Mouse (Mus musculus) thymus, postnatal 4 days (tissue): ENCODE data around the gene Klhl7.
"Not testable (repeated sequence)": the region's sequence is repeated elsewhere in the genome, so short reads cannot be mapped to it uniquely, and the experiment has no call there.

Experiments used
- DNase-seq: peaks from one replicate; pipeline ENCODE4 v3.0.0; 2021

Klhl7 gene

DNA sequence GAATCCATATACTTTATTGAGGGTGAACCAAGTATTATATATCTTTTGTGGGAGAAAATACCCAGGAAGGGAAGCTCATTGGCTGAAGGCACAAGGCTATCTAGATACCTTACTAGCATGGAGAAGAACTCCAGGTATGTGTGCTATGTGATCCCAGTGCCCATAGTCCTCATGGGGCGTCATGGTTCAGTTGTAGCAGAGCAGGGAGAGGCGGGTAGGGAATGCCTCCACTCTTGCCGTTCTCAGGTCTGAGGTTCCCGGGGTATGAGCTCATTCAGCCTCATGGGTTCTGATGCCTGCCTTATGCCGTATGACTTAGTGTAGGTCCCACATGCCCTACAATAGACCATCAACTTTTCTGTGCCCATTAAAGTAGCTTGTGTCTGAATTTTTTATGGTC lies 4.5 kb upstream of the Klhl7 start:
- no peak for DNase-seq

- peak; percentile 73 for DNase-seq
Observed at GRCm38 (mm10) chr5:24100810-24101311, 456 bp downstream of the Klhl7 start.

- no peak for DNase-seq
Observed at GRCm38 (mm10) chr5:24101446-24102140, 1.2 kb downstream of the Klhl7 start.

DNA sequence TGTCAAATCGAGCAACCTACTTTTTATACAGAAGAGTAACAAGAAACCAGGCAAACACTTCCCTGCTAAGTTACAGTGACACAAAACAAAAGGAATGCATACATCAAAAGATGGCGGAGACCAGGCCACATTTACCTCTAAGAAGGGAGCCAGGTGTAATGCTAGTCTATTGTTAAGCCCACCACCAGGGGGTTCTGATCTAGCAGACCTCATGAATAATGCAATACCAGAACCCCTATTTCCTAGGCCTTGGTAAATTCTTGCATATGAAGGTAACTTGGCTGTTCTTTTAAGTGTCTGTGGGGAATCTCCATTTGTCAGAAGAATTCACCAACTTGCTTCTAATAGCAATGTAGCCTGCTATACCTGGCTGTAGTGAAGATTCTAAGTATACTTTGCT lies 2.8 kb downstream of the Klhl7 start:
- not testable (repeated sequence) for DNase-seq

- DNase-seq, result no peak
Observed at GRCm38 (mm10) chr5:24103841-24104240, 3.4 kb downstream of the Klhl7 start.

DNA sequence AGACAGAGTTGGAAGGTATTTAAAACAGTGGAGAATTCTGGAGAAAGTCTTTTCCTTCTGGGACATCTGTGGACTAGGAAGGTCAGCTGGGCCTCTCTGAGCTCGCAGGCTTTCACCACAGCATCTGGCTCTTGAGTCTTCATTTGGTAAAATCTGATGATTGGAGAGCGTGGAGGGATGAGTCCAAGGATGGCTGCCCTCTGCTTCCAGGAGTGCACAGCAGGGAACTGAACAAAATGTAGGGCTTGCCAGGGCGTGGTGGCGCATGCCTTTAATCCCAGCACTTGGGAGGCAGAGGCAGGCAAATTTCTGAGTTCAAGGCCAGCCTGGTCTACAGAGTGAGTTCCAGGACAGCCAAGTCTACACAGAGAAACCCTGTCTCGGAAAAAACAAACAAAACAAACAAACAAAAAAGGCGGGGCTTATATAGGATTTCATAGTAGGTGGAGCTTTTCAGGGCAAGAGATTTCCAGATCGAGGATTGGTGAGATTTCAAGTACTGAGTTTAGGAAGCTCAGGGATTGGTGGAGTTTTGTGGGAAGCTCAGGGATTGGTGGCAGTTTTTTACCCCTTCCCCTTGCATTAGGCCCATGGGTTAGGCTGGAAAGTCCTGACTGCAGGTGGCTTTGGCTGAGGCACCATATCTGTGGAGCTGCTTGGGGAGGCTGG lies 6.8 kb downstream of the Klhl7 start:
- DNase-seq, result no peak

GRCm38 (mm10) chr5:24107740-24108098 lies 7.3 kb downstream of the Klhl7 start:
- DNase-seq, result no peak

DNA sequence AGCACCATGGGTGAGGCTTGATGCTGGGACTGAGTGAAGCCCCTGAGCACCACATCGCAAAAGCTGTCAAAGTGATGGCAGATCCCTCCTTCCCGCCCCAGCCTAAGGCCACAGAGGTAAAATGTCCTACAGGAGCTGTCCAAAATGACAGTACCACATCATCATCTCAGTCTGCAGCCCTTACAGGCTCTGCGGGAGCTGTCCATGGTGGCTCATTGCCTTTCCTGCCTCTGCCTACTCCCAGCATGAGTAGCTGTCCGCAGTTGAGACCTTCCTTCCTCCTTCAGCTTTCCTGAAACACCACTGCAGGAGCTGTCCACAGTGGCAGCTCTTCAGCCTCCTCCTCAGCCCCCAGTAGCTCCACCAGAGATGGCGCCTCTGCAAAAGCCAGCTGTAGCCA lies 9.7 kb downstream of the Klhl7 start:
- peak; percentile 45 for DNase-seq

DNA sequence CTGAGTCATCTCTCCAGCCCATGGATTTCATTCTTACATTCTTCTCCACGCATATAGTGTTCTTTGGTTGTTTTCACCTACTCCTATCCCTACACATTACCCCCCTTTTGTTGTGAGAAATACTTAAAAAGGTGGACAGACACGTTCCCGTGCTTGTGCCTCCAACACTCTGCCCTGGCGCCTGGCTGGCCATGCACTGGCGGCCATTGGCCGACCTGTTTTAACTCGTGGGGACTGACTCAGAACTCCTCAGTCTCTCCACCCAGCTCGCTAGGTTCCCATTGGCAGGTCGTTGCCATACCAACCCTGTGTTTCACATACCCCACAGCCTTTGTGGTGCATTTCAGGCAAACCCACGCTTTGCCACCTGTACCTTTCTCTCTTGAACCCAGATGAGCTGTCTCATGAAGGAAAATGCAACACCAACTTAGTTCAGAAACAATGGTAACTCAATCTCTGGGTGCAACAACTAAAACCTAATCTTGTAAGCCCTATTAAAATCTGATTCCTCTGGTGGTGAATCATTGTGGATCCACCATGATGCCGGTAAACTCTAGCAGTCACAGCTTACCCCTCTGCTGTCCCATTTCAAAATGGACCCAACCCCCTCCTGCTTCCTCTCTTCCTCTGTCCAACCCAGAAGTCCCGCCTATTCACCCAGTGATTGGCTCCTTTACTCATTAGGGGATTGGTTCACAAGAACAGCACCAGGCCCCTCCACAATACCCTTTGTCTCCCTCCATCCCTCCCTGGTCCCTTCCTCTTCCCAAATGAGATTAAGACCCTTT lies 11.9 kb downstream of the Klhl7 start:
- DNase-seq, result no peak

GRCm38 (mm10) chr5:24122221-24122620 lies 21.8 kb downstream of the Klhl7 start:
- no peak for DNase-seq

- DNase-seq, result no peak
Observed at GRCm38 (mm10) chr5:24124175-24124574, 23.8 kb downstream of the Klhl7 start.

- DNase-seq, result no peak
Observed at GRCm38 (mm10) chr5:24124579-24125276, 24.3 kb downstream of the Klhl7 start.

- no peak for DNase-seq
Observed at GRCm38 (mm10) chr5:24125910-24126636, 25.7 kb downstream of the Klhl7 start.

GRCm38 (mm10) chr5:24126967-24127366 lies 26.6 kb downstream of the Klhl7 start:
- no peak for DNase-seq

DNA sequence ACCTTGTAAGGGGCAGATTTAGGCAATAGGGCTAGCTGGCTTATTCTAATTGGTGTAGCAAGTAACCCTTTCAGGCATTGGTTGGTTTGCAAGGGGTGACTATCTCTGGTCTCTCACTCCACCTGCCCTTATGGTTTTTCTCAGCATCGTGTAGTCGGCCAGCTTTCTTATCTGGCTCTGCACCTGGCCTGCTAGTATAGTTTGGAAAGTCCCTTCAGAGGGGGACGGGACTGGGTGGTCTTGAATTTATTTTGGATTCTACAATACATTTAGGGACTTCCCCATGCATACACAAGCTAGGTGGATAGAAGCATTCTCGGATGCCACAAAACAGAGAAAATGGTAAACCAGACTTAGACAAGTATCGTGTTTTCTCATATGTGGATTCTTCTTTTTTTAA lies 46.6 kb downstream of the Klhl7 start:
- DNase-seq, result no peak

DNA sequence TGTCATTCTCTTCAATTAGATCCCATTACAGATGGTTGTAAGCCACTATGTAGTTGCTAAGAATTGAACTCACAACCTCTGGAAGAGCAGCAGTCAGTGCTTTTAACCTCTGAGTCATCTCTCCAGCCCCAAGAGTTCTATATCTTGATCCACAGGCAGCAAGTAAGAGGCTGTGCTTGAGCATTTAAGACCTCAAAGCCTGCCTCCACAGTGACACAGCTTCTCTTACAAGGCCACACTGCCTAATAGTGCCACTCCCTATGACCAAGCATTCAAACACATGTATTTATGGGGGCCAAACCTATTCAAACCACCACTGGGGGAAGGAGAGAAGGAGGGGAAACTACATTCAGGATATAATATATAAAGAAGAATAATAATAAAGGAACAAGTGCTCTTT lies 51.8 kb downstream of the Klhl7 start:
- DNase-seq, result no peak

- DNase-seq, result no peak
Observed at GRCm38 (mm10) chr5:24156774-24157173, 56.4 kb downstream of the Klhl7 start.

DNA sequence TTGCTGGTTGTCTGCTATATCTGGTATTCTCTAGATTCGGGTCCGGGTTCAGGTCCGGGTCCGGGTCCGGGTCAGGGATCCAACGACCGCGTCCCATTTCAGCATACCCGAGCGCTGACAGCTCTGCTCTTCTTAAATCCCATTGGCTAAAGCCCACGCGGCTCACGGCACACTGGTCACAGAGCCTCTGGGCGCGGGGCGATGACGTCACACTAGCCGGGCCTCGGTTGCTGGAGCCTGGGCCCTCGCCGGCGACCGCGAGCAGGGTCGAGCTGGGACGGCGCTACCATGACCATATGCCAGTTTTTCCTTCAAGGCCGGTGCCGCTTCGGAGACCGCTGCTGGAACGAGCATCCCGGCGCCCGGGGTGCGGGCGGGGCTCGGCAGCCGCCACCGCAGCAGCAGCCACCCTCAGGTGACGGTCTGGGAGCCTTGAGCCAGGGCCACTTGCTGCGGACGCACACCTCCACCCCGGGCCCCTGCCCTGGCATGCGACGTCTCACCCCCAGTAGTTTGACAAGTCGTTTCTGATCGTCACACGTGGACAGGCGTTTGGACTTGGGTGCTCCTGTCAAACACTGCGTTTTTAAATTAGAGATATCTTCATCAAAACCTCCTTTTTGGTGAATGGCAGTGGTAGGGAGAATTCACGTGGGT lies 64.5 kb downstream of the Klhl7 start, which contains the start of gene Nupl2:
Gene Nupl2 (plus strand): TSS at position 175 of the 657 bp plus-strand sequence.
- peak; percentile 96 for DNase-seq

DNA sequence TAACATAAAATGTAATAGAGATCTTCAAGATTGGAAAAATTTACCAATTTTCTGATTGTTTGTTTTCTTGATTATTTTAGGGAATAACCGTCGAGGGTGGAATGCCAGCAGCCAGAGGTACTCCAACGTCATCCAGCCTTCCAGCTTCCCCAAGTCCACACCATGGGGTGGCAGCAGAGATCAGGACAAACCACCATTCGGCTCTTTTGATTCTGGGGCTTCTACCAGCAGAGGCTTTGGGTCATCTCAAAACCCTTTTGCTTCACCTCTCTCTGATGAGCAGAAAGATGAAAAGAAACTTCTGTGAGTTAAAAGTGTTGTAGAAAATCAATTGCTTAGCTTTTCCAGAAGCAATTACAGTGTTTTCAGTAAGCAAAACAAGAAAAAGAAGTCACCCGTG lies 66.9 kb downstream of the Klhl7 start:
- DNase-seq, result no peak

DNA sequence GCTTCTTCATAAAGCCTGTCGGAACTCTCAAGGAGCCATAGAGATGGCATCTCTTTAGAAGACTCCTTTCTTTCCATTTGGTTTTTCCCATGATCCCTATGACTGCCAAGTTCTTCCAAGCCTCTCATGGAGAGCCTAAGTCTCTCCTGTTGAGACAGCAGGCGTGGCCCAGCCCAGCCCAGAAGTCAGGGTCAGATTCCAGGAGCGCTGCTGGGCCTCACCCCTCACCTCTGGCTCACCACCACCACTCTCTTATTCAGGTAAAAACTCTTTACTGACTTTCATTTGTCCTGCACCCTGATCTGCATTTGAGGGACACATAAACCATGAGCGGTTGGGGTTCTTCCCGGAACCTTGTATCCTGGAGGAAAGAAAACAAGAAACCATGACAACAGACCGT lies 69.5 kb downstream of the Klhl7 start:
- DNase-seq, result no peak

DNA sequence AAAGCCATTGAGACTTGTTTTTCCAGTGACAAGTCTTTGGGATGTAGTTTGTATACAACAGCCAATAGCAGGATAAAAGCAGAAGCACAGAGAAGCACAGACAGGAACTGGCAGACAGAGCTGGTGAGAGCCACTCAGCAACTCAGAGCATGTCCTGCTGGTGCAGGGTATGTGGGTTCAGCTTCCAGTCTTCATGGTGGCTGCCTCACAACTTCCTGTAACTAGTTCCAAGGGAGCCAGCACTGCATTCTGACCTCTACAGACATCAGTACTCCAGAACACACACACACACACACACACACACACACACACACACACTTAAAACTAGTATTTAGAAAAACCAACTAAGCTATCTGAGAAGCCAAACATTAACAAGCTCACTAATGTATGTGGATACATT lies 71.7 kb downstream of the Klhl7 start:
- DNase-seq, result no peak
